ENCODE assay signal across 28 mouse cellular contexts in genomic region chr15:80100196-80100595, GRCm38 (mm10). TPM values are rescaled to one million over a fixed set of nuclear protein-coding genes. Genes with fewer than 3 reads are reported as not detected.
DNase-seq lines count a peak whose midpoint lies in the region; ATAC-seq and TF ChIP-seq lines count a peak whose summit lies in the region.
"Had no signal": no experiment of that assay in that cellular context is flagged by ENCODE, and none has a peak within 500 bp of the region (broad histone marks: within the 10 kb centered on the region; RNA-seq: fewer than 3 reads in every experiment).

No protein-coding gene starts in this region.

- no peak for TF ChIP-seq CTCF in cerebellum, adult 2 months (IDR thresholded peaks at IDR 0.05; ENCODE audit: borderline replicate concordance, insufficient read depth, low read depth, low read length)
- TF ChIP-seq CTCF in forebrain, postnatal 0 days (IDR thresholded peaks at IDR 0.05; ENCODE audit: low read depth) = no peak
- no peak for TF ChIP-seq CTCF in olfactory bulb, adult 2 months (IDR thresholded peaks at IDR 0.05; ENCODE audit: insufficient read depth, low read depth, low read length)

- H3K27ac ChIP-seq in cerebellum, adult 2 months (ENCODE audit: insufficient read depth, low read length) = peak overlapping the region; percentile 90
- peak overlapping the region; percentile 78 for H3K27ac ChIP-seq in forebrain, postnatal 0 days (ENCODE audit: low read depth, low read length)
- no peak overlapping the region for H3K27ac ChIP-seq in forebrain, embryonic 14.5 days (ENCODE audit: low read depth, low read length)
- peak overlapping the region; percentile 43; the same call in 1 of the 2 replicates for H3K27ac ChIP-seq in liver, embryonic 13.5 days
- peak overlapping the region; percentile 36; the same call in 1 of the 2 replicates for H3K27ac ChIP-seq in olfactory bulb, adult 2 months (ENCODE audit: insufficient read depth, low read depth, low read length)
- H3K27ac ChIP-seq: embryonic facial prominence, embryonic 12.5 days; hindbrain, embryonic 10.5 days; kidney, postnatal 0 days; limb, embryonic 12.5 days had no signal

- no peaks in the 10 kb centered on the region for H3K9me3 ChIP-seq in forebrain, postnatal 0 days (ENCODE audit: low read length)
- no peaks in the 10 kb centered on the region for H3K9me3 ChIP-seq in forebrain, embryonic 14.5 days (replicated peaks; ENCODE audit: control insufficient read depth, low read length)
- H3K9me3 ChIP-seq in liver, embryonic 13.5 days (replicated peaks) = no peaks in the 10 kb centered on the region
- H3K9me3 ChIP-seq: embryonic facial prominence, embryonic 12.5 days; G1E; hindbrain, embryonic 10.5 days; limb, embryonic 12.5 days had no signal

- peaks cover 89% of the 10 kb centered on the region for H3K4me1 ChIP-seq in cerebellum, adult 2 months (ENCODE audit: control insufficient read depth, insufficient read depth, low read length)
- peaks cover 12% of the 10 kb centered on the region for H3K4me1 ChIP-seq in forebrain, postnatal 0 days (ENCODE audit: insufficient read depth)
- peaks cover 9% of the 10 kb centered on the region for H3K4me1 ChIP-seq in forebrain, embryonic 14.5 days (ENCODE audit: control insufficient read depth, insufficient read depth, low read length)
- peaks cover 84% of the 10 kb centered on the region for H3K4me1 ChIP-seq in liver, embryonic 13.5 days (replicated peaks)
- peaks cover 80% of the 10 kb centered on the region for H3K4me1 ChIP-seq in olfactory bulb, adult 2 months (ENCODE audit: control insufficient read depth, insufficient read depth, low read length)

- no peaks in the 10 kb centered on the region for H3K36me3 ChIP-seq in forebrain, postnatal 0 days (ENCODE audit: insufficient read depth)
- H3K36me3 ChIP-seq in forebrain, embryonic 14.5 days (ENCODE audit: control insufficient read depth, insufficient read depth, low read length) = no peaks in the 10 kb centered on the region
- H3K36me3 ChIP-seq in liver, embryonic 13.5 days = no peaks in the 10 kb centered on the region
- H3K36me3 ChIP-seq: embryonic facial prominence, embryonic 12.5 days; hindbrain, embryonic 10.5 days; limb, embryonic 12.5 days had no signal

- peak in 1 of 2 experiments; percentile 42 for DNase-seq in cerebellum, adult 2 months
- DNase-seq in forebrain, postnatal 0 days = no peak
- DNase-seq in forebrain, embryonic 14.5 days (ENCODE audit: low spot score) = no peak
- DNase-seq in liver, embryonic 13.5 days = no peak
- no peak for DNase-seq in liver
- DNase-seq: adrenal gland, adult 8-10 months; embryo, embryonic 11 days; gastrocnemius, postnatal 10 days; heart, postnatal 14 days; kidney, adult 8-10 months; kidney, postnatal 4 days; lung, adult 2 months; lung, postnatal 10 days; spleen, adult 18-20 months; thymus, adult 2 months; thymus, postnatal 36 days had no signal

- no peaks in the 10 kb centered on the region for H3K27me3 ChIP-seq in cerebellum, adult 2 months (ENCODE audit: control insufficient read depth, insufficient read depth, low read length)
- no peaks in the 10 kb centered on the region for H3K27me3 ChIP-seq in forebrain, postnatal 0 days (ENCODE audit: insufficient read depth, low read length)
- H3K27me3 ChIP-seq in forebrain, embryonic 14.5 days (replicated peaks; ENCODE audit: control insufficient read depth, insufficient read depth, low read length) = no peaks in the 10 kb centered on the region
- 0 out of 2 replicates have a peak, but pooled peaks cover 3% of the 10 kb centered on the region for H3K27me3 ChIP-seq in liver, embryonic 13.5 days

- WGBS in cerebellum, adult 2 months = 16% methylated on average over 3 of the region's 3 CpGs
- WGBS in forebrain, postnatal 0 days = 67% methylated on average over 3 of the region's 3 CpGs
- WGBS in forebrain, embryonic 14.5 days = 87% methylated on average over 3 of the region's 3 CpGs
- WGBS in liver, embryonic 13.5 days (ENCODE audit: insufficient replicate concordance) = 71% methylated on average over 3 of the region's 3 CpGs
- WGBS in olfactory bulb, adult 2 months = 70% methylated on average over 3 of the region's 3 CpGs

- H3K9ac ChIP-seq in forebrain, postnatal 0 days = no peak overlapping the region
- H3K9ac ChIP-seq in forebrain, embryonic 14.5 days (ENCODE audit: low read length) = no peak overlapping the region
- no peak overlapping the region for H3K9ac ChIP-seq in liver, embryonic 13.5 days
- H3K9ac ChIP-seq: embryonic facial prominence, embryonic 12.5 days; limb, embryonic 12.5 days; liver, embryonic 14.5 days had no signal

- TF ChIP-seq POLR2A in cerebellum, adult 2 months (IDR thresholded peaks at IDR 0.05; ENCODE audit: borderline replicate concordance, insufficient read depth, low read length) = no peak
- TF ChIP-seq POLR2A in olfactory bulb, adult 2 months (IDR thresholded peaks at IDR 0.05; ENCODE audit: insufficient read depth, low read depth, low read length) = no peak

- no peak for ATAC-seq in cerebellum, adult (ENCODE audit: insufficient number of reproducible peaks, low FRiP score, low TSS enrichment)
- no peak for ATAC-seq in forebrain, postnatal 0 days
- ATAC-seq in forebrain, embryonic 14.5 days = no peak
- no peak for ATAC-seq in liver, embryonic 13.5 days (ENCODE audit: low read depth)
- ATAC-seq: hindbrain, embryonic 16.5 days; intestine, embryonic 16.5 days; midbrain, embryonic 16.5 days had no signal

- no peak overlapping the region for H3K4me3 ChIP-seq in cerebellum, adult 2 months (replicated peaks; ENCODE audit: insufficient read depth, low read depth, low read length)
- H3K4me3 ChIP-seq in forebrain, postnatal 0 days (ENCODE audit: low read depth, low read length) = no peak overlapping the region
- H3K4me3 ChIP-seq in forebrain, embryonic 14.5 days (ENCODE audit: low read depth, low read length) = no peak overlapping the region
- no peak overlapping the region for H3K4me3 ChIP-seq in liver, embryonic 13.5 days (replicated peaks)
- H3K4me3 ChIP-seq in olfactory bulb, adult 2 months (ENCODE audit: insufficient read depth, low read depth, low read length) = no peak overlapping the region
- H3K4me3 ChIP-seq: embryonic facial prominence, embryonic 12.5 days; hindbrain, embryonic 10.5 days; limb, embryonic 12.5 days had no signal

- no peak overlapping the region for H3K4me2 ChIP-seq in forebrain, postnatal 0 days (ENCODE audit: low read depth)
- H3K4me2 ChIP-seq in forebrain, embryonic 14.5 days (ENCODE audit: low read length) = no peak overlapping the region
- no peak overlapping the region for H3K4me2 ChIP-seq in liver, embryonic 13.5 days
- H3K4me2 ChIP-seq: embryonic facial prominence, embryonic 12.5 days; limb, embryonic 12.5 days had no signal

RNA-seq across cellular contexts. Expression of gene Rpl3, which starts 8.5 kb away (rescaled TPM):
- polyA plus RNA-seq in cerebellum, adult 2 months (2012; rRNA removed) = 678 and 692 TPM in 2 replicates
- 804 and 1,069 TPM in 2 replicates for total RNA-seq in forebrain, postnatal 0 days (2014; rRNA removed)
- polyA plus RNA-seq in forebrain, postnatal 0 days (2015; fragmentation: Nextera tagmentation; extraction: Ambion mirVana) = 578 and 651 TPM in 2 replicates
- 768 and 902 TPM in 2 replicates for polyA plus RNA-seq in forebrain, embryonic 14.5 days (2014; fragmentation: Nextera tagmentation; extraction: Ambion mirVana)
- 807 and 835 TPM in 2 replicates for polyA plus RNA-seq in liver, embryonic 13.5 days (2015; fragmentation: Nextera tagmentation; extraction: Ambion mirVana)
- 3,528 TPM in 1 of 2 replicates, not detected in the other for polyA plus RNA-seq in olfactory bulb, adult 2 months (2012; ENCODE audit: insufficient read depth, insufficient read length, low replicate concordance, missing spikeins)

RNA-seq across cellular contexts. Expression of gene Syngr1, which starts 9.1 kb away (rescaled TPM):
- 448 and 455 TPM in 2 replicates for polyA plus RNA-seq in cerebellum, adult 2 months (2012; rRNA removed)
- 113 and 127 TPM in 2 replicates for total RNA-seq in forebrain, postnatal 0 days (2014; rRNA removed)
- polyA plus RNA-seq in forebrain, postnatal 0 days (2015; fragmentation: Nextera tagmentation; extraction: Ambion mirVana) = 58.6 and 69.0 TPM in 2 replicates
- 28.8 and 30.1 TPM in 2 replicates for polyA plus RNA-seq in forebrain, embryonic 14.5 days (2014; fragmentation: Nextera tagmentation; extraction: Ambion mirVana)
- polyA plus RNA-seq in liver, embryonic 13.5 days (2015; fragmentation: Nextera tagmentation; extraction: Ambion mirVana) = 16.0 and 20.5 TPM in 2 replicates
- 72.7 TPM in 1 of 2 replicates, not detected in the other for polyA plus RNA-seq in olfactory bulb, adult 2 months (2012; ENCODE audit: insufficient read depth, insufficient read length, low replicate concordance, missing spikeins)
- total RNA-seq: neutrophil, adult 5-6 weeks had no signal

RNA-seq across cellular contexts. Expression of gene Tab1, which starts 32.7 kb away (rescaled TPM):
- polyA plus RNA-seq in cerebellum, adult 2 months (2012; rRNA removed) = 50.0 and 50.2 TPM in 2 replicates
- 48.8 and 52.1 TPM in 2 replicates for total RNA-seq in forebrain, postnatal 0 days (2014; rRNA removed)
- 21.6 and 25.7 TPM in 2 replicates for polyA plus RNA-seq in forebrain, postnatal 0 days (2015; fragmentation: Nextera tagmentation; extraction: Ambion mirVana)
- polyA plus RNA-seq in forebrain, embryonic 14.5 days (2014; fragmentation: Nextera tagmentation; extraction: Ambion mirVana) = 33.1 and 36.6 TPM in 2 replicates
- polyA plus RNA-seq in liver, embryonic 13.5 days (2015; fragmentation: Nextera tagmentation; extraction: Ambion mirVana) = 12.5 and 12.9 TPM in 2 replicates
- not detected in 2 replicates for polyA plus RNA-seq in olfactory bulb, adult 2 months (2012; ENCODE audit: insufficient read depth, insufficient read length, low replicate concordance, missing spikeins)
